Mouse (Mus musculus): ENCODE results near the gene Krtap3-3. TPM values are rescaled to one million over a fixed set of nuclear protein-coding genes. Genes with fewer than 3 reads are reported as not detected.

Gene Krtap3-3
- polyA plus RNA-seq, 1 experiment from 2014 or later: not detected

GRCm38 (mm10) chr11:99521288-99521860 lies 29.3 kb downstream of the Krtap3-3 start, which contains the start of gene Krt39:
TSS of gene Krt39 (minus strand) at chr11:99521338.
- 73% methylated on average over 13 of the region's 13 CpGs for WGBS
- Histone ChIP-seq H3K9me3 (replicated peaks; ENCODE audit: control insufficient read depth, low read length) (no peaks in the 10 kb centered on the region), H3K4me2 (ENCODE audit: low read depth, low read length) (no peak within 1 kb of the TSS), H3K27me3 (ENCODE audit: control insufficient read depth, insufficient read depth, low read length) (no peaks in the 10 kb centered on the region), H3K36me3 (ENCODE audit: control insufficient read depth, insufficient read depth) (no peaks in the 10 kb centered on the region), H3K27ac (ENCODE audit: low read length) (no peak within 1 kb of the TSS), H3K9ac (ENCODE audit: low read length) (no peak within 1 kb of the TSS), H3K4me1 (ENCODE audit: control insufficient read depth, insufficient read depth, low read length) (no peaks in the 10 kb centered on the region), H3K4me3 (ENCODE audit: low read length) (no peak within 1 kb of the TSS)
- no peak for ATAC-seq (replicated peaks; ENCODE audit: extremely low read depth, insufficient read depth, low FRiP score)

- no peak overlapping the region for H3K4me3 ChIP-seq (ENCODE audit: low read length)
- 70% methylated on average over 8 of the region's 8 CpGs for WGBS
- ATAC-seq (replicated peaks; ENCODE audit: extremely low read depth, insufficient read depth, low FRiP score): no peak
- no peak overlapping the region for H3K4me2 ChIP-seq (ENCODE audit: low read depth, low read length)
- no peaks in the 10 kb centered on the region for H3K9me3 ChIP-seq (replicated peaks; ENCODE audit: control insufficient read depth, low read length)
- H3K27ac ChIP-seq (ENCODE audit: low read length): no peak overlapping the region
- no peaks in the 10 kb centered on the region for H3K4me1 ChIP-seq (ENCODE audit: control insufficient read depth, insufficient read depth, low read length)
- no peaks in the 10 kb centered on the region for H3K36me3 ChIP-seq (ENCODE audit: control insufficient read depth, insufficient read depth)
- H3K27me3 ChIP-seq (ENCODE audit: control insufficient read depth, insufficient read depth, low read length): no peaks in the 10 kb centered on the region
- no peak overlapping the region for H3K9ac ChIP-seq (ENCODE audit: low read length)
Observed at GRCm38 (mm10) chr11:99514098-99514497, 36.6 kb downstream of the Krtap3-3 start.

Other genes starting within 250 kb of the Krtap3-3 start
- gene Krt25, start 227.9 kb downstream of the Krtap3-3 start, polyA plus RNA-seq (2015; fragmentation: Nextera tagmentation; extraction: Ambion mirVana): 0.07 and 0.10 TPM in 2 replicates
- gene Krt26, start 212.9 kb downstream of the Krtap3-3 start, polyA plus RNA-seq (2015; fragmentation: Nextera tagmentation; extraction: Ambion mirVana): not detected in 2 replicates
- gene Krt27, start 199.8 kb downstream of the Krtap3-3 start, polyA plus RNA-seq (2015; fragmentation: Nextera tagmentation; extraction: Ambion mirVana): not detected in 2 replicates
- gene Krt28, start 176.0 kb downstream of the Krtap3-3 start, polyA plus RNA-seq (2015; fragmentation: Nextera tagmentation; extraction: Ambion mirVana): 0.09 TPM in 1 of 2 replicates, not detected in the other
- 13.2 and 14.1 TPM in 2 replicates for gene Krt10, start 161.5 kb downstream of the Krtap3-3 start, polyA plus RNA-seq (2015; fragmentation: Nextera tagmentation; extraction: Ambion mirVana)
- gene Krt12, start 128.6 kb downstream of the Krtap3-3 start, polyA plus RNA-seq (2015; fragmentation: Nextera tagmentation; extraction: Ambion mirVana): 0.07 TPM in 1 of 2 replicates, not detected in the other
- gene Krt20, start 112.7 kb downstream of the Krtap3-3 start, polyA plus RNA-seq (2015; fragmentation: Nextera tagmentation; extraction: Ambion mirVana): 0.54 and 2.5 TPM in 2 replicates
- 0.46 and 0.70 TPM in 2 replicates for gene Krt23, start 57.7 kb downstream of the Krtap3-3 start, polyA plus RNA-seq (2015; fragmentation: Nextera tagmentation; extraction: Ambion mirVana)
- gene Krt39, start 29.5 kb downstream of the Krtap3-3 start, polyA plus RNA-seq (2015; fragmentation: Nextera tagmentation; extraction: Ambion mirVana): not detected in 2 replicates
- gene Krt40, start 7.7 kb downstream of the Krtap3-3 start, polyA plus RNA-seq (2015; fragmentation: Nextera tagmentation; extraction: Ambion mirVana): not detected in 2 replicates
- not detected in 2 replicates for gene Krtap3-2, start 6.0 kb upstream of the Krtap3-3 start, polyA plus RNA-seq (2015; fragmentation: Nextera tagmentation; extraction: Ambion mirVana)
- gene Gm11939, start 8.6 kb upstream of the Krtap3-3 start, polyA plus RNA-seq (2015; fragmentation: Nextera tagmentation; extraction: Ambion mirVana): not detected in 2 replicates
- gene Krtap3-1, start 15.8 kb upstream of the Krtap3-3 start, polyA plus RNA-seq (2015; fragmentation: Nextera tagmentation; extraction: Ambion mirVana): not detected in 2 replicates
- gene Krtap1-5, start 30.2 kb upstream of the Krtap3-3 start, polyA plus RNA-seq (2015; fragmentation: Nextera tagmentation; extraction: Ambion mirVana): not detected in 2 replicates
- gene Krtap1-4, start 32.8 kb upstream of the Krtap3-3 start, polyA plus RNA-seq (2015; fragmentation: Nextera tagmentation; extraction: Ambion mirVana): not detected in 2 replicates
- not detected in 2 replicates for gene Krtap1-3, start 40.5 kb upstream of the Krtap3-3 start, polyA plus RNA-seq (2015; fragmentation: Nextera tagmentation; extraction: Ambion mirVana)
- gene Krtap9-3, start 47.2 kb upstream of the Krtap3-3 start, polyA plus RNA-seq (2015; fragmentation: Nextera tagmentation; extraction: Ambion mirVana): not detected in 2 replicates
- not detected in 2 replicates for gene Gm11938, start 52.4 kb upstream of the Krtap3-3 start, polyA plus RNA-seq (2015; fragmentation: Nextera tagmentation; extraction: Ambion mirVana)
- not detected in 2 replicates for gene Gm11937, start 59.3 kb upstream of the Krtap3-3 start, polyA plus RNA-seq (2015; fragmentation: Nextera tagmentation; extraction: Ambion mirVana)
- not detected in 2 replicates for gene Krtap2-4, start 64.0 kb upstream of the Krtap3-3 start, polyA plus RNA-seq (2015; fragmentation: Nextera tagmentation; extraction: Ambion mirVana)
- not detected in 2 replicates for gene Gm11562, start 69.6 kb upstream of the Krtap3-3 start, polyA plus RNA-seq (2015; fragmentation: Nextera tagmentation; extraction: Ambion mirVana)
- not detected in 2 replicates for gene Krtap4-1, start 77.4 kb upstream of the Krtap3-3 start, polyA plus RNA-seq (2015; fragmentation: Nextera tagmentation; extraction: Ambion mirVana)
- gene Krtap4-2, start 84.2 kb upstream of the Krtap3-3 start, polyA plus RNA-seq (2015; fragmentation: Nextera tagmentation; extraction: Ambion mirVana): not detected in 2 replicates
- gene Krtap4-7, start 93.2 kb upstream of the Krtap3-3 start, polyA plus RNA-seq (2015; fragmentation: Nextera tagmentation; extraction: Ambion mirVana): not detected in 2 replicates
- not detected in 2 replicates for gene Gm11555, start 99.4 kb upstream of the Krtap3-3 start, polyA plus RNA-seq (2015; fragmentation: Nextera tagmentation; extraction: Ambion mirVana)
- gene Gm11563, start 108.1 kb upstream of the Krtap3-3 start, polyA plus RNA-seq (2015; fragmentation: Nextera tagmentation; extraction: Ambion mirVana): not detected in 2 replicates
- not detected in 2 replicates for gene Krtap4-6, start 115.1 kb upstream of the Krtap3-3 start, polyA plus RNA-seq (2015; fragmentation: Nextera tagmentation; extraction: Ambion mirVana)
- gene Gm14190, start 139.9 kb upstream of the Krtap3-3 start, polyA plus RNA-seq (2015; fragmentation: Nextera tagmentation; extraction: Ambion mirVana): not detected in 2 replicates
- not detected in 2 replicates for gene Gm14180, start 183.4 kb upstream of the Krtap3-3 start, polyA plus RNA-seq (2015; fragmentation: Nextera tagmentation; extraction: Ambion mirVana)
- gene Gm11595, start 222.0 kb upstream of the Krtap3-3 start, polyA plus RNA-seq (2015; fragmentation: Nextera tagmentation; extraction: Ambion mirVana): not detected in 2 replicates
- not detected in 2 replicates for gene Krtap4-8, start 229.8 kb upstream of the Krtap3-3 start, polyA plus RNA-seq (2015; fragmentation: Nextera tagmentation; extraction: Ambion mirVana)
- not detected in 2 replicates for gene Krtap4-9, start 234.3 kb upstream of the Krtap3-3 start, polyA plus RNA-seq (2015; fragmentation: Nextera tagmentation; extraction: Ambion mirVana)
- gene Gm11596, start 242.6 kb upstream of the Krtap3-3 start, polyA plus RNA-seq (2015; fragmentation: Nextera tagmentation; extraction: Ambion mirVana): not detected in 2 replicates
- not detected in 2 replicates for gene Gm11569, start 248.1 kb upstream of the Krtap3-3 start, polyA plus RNA-seq (2015; fragmentation: Nextera tagmentation; extraction: Ambion mirVana)